Mouse (Mus musculus): Measurements from ENCODE around the gene Gpank1. TPM values are rescaled to one million over a fixed set of nuclear protein-coding genes. Genes with fewer than 3 reads are reported as not detected.
"Not testable (repeated sequence)": the region's sequence is repeated elsewhere in the genome, so short reads cannot be mapped to it uniquely, and the experiment has no call there.

Gene Gpank1
- polyA plus RNA-seq, 1 experiment from 2014 or later, result 13.4 TPM

- not testable (repeated sequence) for H3K9me3 ChIP-seq (ENCODE audit: control insufficient read depth, low read length); H3K4me2 ChIP-seq (ENCODE audit: low read depth, low read length); H3K27ac ChIP-seq (replicated peaks; ENCODE audit: low read depth, low read length); H3K4me3 ChIP-seq (ENCODE audit: low read depth, low read length); ATAC-seq (ENCODE audit: low read depth); H3K9ac ChIP-seq (ENCODE audit: low read depth, low read length); H3K27me3 ChIP-seq (replicated peaks; ENCODE audit: control insufficient read depth, insufficient read depth, low read length); DNase-seq (ENCODE audit: low spot score)
- 85% methylated on average over 9 of the region's 9 CpGs for WGBS
- Histone ChIP-seq H3K4me1 (ENCODE audit: control insufficient read depth, insufficient read depth, low read length) (peaks cover 19% of the 10 kb centered on the region), H3K36me3 (ENCODE audit: control insufficient read depth, insufficient read depth, low read length) (peaks cover 25% of the 10 kb centered on the region)
Measured at GRCm38 (mm10) chr17:35123287-35123686, 2.0 kb downstream of the Gpank1 start.

GRCm38 (mm10) chr17:35124261-35124896 lies 3.1 kb downstream of the Gpank1 start:
- not testable (repeated sequence) for H3K27me3 ChIP-seq (replicated peaks; ENCODE audit: control insufficient read depth, insufficient read depth, low read length); H3K4me2 ChIP-seq (ENCODE audit: low read depth, low read length); H3K9ac ChIP-seq (ENCODE audit: low read depth, low read length); H3K27ac ChIP-seq (replicated peaks; ENCODE audit: low read depth, low read length); H3K9me3 ChIP-seq (ENCODE audit: control insufficient read depth, low read length); DNase-seq (ENCODE audit: low spot score); H3K4me3 ChIP-seq (ENCODE audit: low read depth, low read length); ATAC-seq (ENCODE audit: low read depth)
- 93% methylated on average over 12 of the region's 12 CpGs for WGBS
- peaks cover 25% of the 10 kb centered on the region; the same call in 1 of the 2 replicates for H3K36me3 ChIP-seq (ENCODE audit: control insufficient read depth, insufficient read depth, low read length)
- H3K4me1 ChIP-seq (ENCODE audit: control insufficient read depth, insufficient read depth, low read length), result peaks cover 19% of the 10 kb centered on the region

DNA sequence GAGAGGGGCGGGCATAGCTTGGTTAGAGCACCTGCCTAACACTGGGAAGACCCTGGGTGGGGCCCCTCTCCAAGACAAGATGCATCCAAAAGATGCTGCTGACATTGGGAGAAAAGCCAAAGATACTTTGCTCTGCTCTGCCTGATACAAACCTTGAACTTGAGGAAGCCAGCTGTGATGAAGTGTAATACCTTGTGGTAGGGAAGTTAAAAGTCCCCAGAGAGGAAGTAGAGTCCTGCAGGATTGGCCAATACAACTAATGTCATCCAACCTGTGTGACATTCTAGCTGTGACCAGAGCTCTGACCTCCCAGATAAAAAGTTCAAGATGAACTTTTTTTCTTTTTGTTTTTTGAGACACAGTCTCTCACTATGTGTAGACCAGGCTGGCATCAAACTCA lies 3.8 kb downstream of the Gpank1 start:
- 0 out of 2 replicates have a peak overlapping the region, but pooled peaks have one; percentile 87 for H3K4me2 ChIP-seq (ENCODE audit: low read depth, low read length)
- no peaks in the 10 kb centered on the region for H3K9me3 ChIP-seq (ENCODE audit: control insufficient read depth, low read length)
- H3K4me3 ChIP-seq (ENCODE audit: low read depth, low read length), result no peak overlapping the region
- no peaks in the 10 kb centered on the region for H3K27me3 ChIP-seq (replicated peaks; ENCODE audit: control insufficient read depth, insufficient read depth, low read length)
- H3K4me1 ChIP-seq (ENCODE audit: control insufficient read depth, insufficient read depth, low read length), result peaks cover 15% of the 10 kb centered on the region
- DNase-seq (ENCODE audit: low spot score), result no peak
- H3K27ac ChIP-seq (replicated peaks; ENCODE audit: low read depth, low read length), result no peak overlapping the region
- no peak for ATAC-seq (ENCODE audit: low read depth)
- 85% methylated on average over 1 of the region's 1 CpGs for WGBS
- peaks cover 28% of the 10 kb centered on the region; the same call in 1 of the 2 replicates for H3K36me3 ChIP-seq (ENCODE audit: control insufficient read depth, insufficient read depth, low read length)
- H3K9ac ChIP-seq (ENCODE audit: low read depth, low read length), result peak overlapping the region; percentile 78; the same call in 1 of the 2 replicates

DNA sequence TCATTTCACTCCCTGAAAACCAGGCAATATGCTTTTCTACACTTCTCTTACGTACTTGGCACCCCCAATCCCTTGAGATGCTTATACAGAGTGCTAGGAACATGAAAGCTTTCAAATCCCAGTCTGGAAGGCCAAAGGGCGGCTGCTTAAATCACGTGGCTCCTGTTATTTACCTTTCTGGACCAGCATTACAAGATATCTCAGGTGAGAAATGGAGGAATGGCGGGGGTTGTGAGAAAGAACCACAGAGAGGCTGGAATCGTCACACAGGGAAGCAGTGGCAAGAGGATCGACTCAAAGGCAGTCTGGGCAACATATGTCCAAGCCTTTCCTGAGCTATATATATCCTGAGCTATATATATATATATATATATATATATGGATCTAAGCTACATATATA lies 4.3 kb downstream of the Gpank1 start:
- ATAC-seq (ENCODE audit: low read depth) (no peak), DNase-seq (ENCODE audit: low spot score) (no peak)
- Histone ChIP-seq H3K36me3 (ENCODE audit: control insufficient read depth, insufficient read depth, low read length) (peaks cover 29% of the 10 kb centered on the region; the same call in 1 of the 2 replicates), H3K9me3 (ENCODE audit: control insufficient read depth, low read length) (no peaks in the 10 kb centered on the region), H3K9ac (ENCODE audit: low read depth, low read length) (peak overlapping the region; percentile 78), H3K4me2 (ENCODE audit: low read depth, low read length) (peak overlapping the region; percentile 87), H3K27ac (replicated peaks; ENCODE audit: low read depth, low read length) (peak overlapping the region; percentile 75), H3K27me3 (replicated peaks; ENCODE audit: control insufficient read depth, insufficient read depth, low read length) (no peaks in the 10 kb centered on the region), H3K4me1 (ENCODE audit: control insufficient read depth, insufficient read depth, low read length) (peaks cover 13% of the 10 kb centered on the region), H3K4me3 (ENCODE audit: low read depth, low read length) (peak overlapping the region; percentile 76)
- WGBS, result 26% methylated on average over 6 of the region's 6 CpGs

DNA sequence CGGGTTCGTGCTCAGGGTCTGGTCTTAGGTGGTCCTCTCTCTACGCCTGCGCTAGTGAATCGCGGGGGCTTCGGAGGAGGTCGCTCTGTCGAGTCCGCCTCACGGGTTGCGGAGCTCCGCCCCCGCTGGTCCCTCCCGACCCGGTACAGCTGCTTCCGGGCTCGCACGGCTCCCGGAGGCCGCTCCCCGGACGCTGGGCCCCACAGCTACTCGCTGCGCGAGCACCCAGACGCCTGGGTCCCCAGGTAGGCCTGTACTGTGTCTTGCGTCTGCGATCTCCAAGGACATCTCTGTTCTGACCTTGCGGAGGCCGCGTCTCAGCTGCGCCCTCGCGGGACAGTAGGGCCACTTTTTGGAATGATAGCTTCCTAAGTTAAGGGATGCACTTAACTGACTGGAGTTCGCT lies 5.0 kb downstream of the Gpank1 start, which contains the start of gene D17H6S53E:
Gene D17H6S53E, plus strand, starts transcription at position 168 of the 406 bp plus-strand sequence.
- ATAC-seq (ENCODE audit: low read depth), result peak; percentile 67
- WGBS, result 0% methylated on average over 22 of the region's 36 CpGs
- H3K4me2 ChIP-seq (ENCODE audit: low read depth, low read length), result peak within 1 kb of the TSS; percentile 87

DNA sequence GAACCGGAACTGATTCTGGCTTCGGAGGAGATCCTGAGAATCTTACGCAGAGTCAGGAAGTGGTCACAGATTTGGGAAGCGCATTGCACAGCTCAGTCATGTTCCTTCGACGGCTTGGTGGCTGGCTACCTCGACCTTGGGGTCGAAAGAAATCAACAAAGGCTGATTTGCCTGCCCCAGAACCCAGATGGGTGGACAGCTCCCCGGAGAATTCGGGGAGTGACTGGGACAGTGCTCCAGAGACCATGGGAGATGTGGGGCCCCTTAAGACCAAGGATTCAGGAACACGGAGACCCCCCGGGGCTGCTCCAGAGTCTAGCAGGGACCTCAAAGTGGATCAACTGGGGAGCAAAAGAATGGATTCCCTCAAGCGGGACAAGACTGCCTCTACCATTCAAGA lies 5.8 kb downstream of the Gpank1 start:
- Histone ChIP-seq H3K4me1 (ENCODE audit: control insufficient read depth, insufficient read depth, low read length) (peaks cover 13% of the 10 kb centered on the region), H3K9ac (ENCODE audit: low read depth, low read length) (peak overlapping the region; percentile 78), H3K4me3 (ENCODE audit: low read depth, low read length) (peak overlapping the region; percentile 76), H3K36me3 (ENCODE audit: control insufficient read depth, insufficient read depth, low read length) (peaks cover 29% of the 10 kb centered on the region; the same call in 1 of the 2 replicates), H3K27ac (replicated peaks; ENCODE audit: low read depth, low read length) (peak overlapping the region; percentile 75), H3K27me3 (replicated peaks; ENCODE audit: control insufficient read depth, insufficient read depth, low read length) (no peaks in the 10 kb centered on the region), H3K4me2 (ENCODE audit: low read depth, low read length) (peak overlapping the region; percentile 87), H3K9me3 (ENCODE audit: control insufficient read depth, low read length) (no peaks in the 10 kb centered on the region)
- ATAC-seq (ENCODE audit: low read depth) (no peak), DNase-seq (ENCODE audit: low spot score) (no peak)
- 68% methylated on average over 13 of the region's 13 CpGs for WGBS

More for the DNA sequence above, 5.0 kb downstream of the Gpank1 start, which contains the start of gene D17H6S53E:
- DNase-seq (ENCODE audit: low spot score), result peak; percentile 90
- Histone ChIP-seq H3K4me3 (ENCODE audit: low read depth, low read length) (peak within 1 kb of the TSS; percentile 76), H3K9me3 (ENCODE audit: control insufficient read depth, low read length) (no peaks in the 10 kb centered on the region), H3K36me3 (ENCODE audit: control insufficient read depth, insufficient read depth, low read length) (peaks cover 29% of the 10 kb centered on the region; the same call in 1 of the 2 replicates), H3K27ac (replicated peaks; ENCODE audit: low read depth, low read length) (peak within 1 kb of the TSS; percentile 75), H3K27me3 (replicated peaks; ENCODE audit: control insufficient read depth, insufficient read depth, low read length) (no peaks in the 10 kb centered on the region), H3K4me1 (ENCODE audit: control insufficient read depth, insufficient read depth, low read length) (peaks cover 13% of the 10 kb centered on the region), H3K9ac (ENCODE audit: low read depth, low read length) (peak within 1 kb of the TSS; percentile 78)

GRCm38 (mm10) chr17:35128996-35129395 lies 7.7 kb downstream of the Gpank1 start:
- ATAC-seq (ENCODE audit: low read depth) (no peak), DNase-seq (ENCODE audit: low spot score) (no peak)
- H3K9me3 ChIP-seq (ENCODE audit: control insufficient read depth, low read length), result no peaks in the 10 kb centered on the region
- peaks cover 13% of the 10 kb centered on the region for H3K4me1 ChIP-seq (ENCODE audit: control insufficient read depth, insufficient read depth, low read length)
- no peak overlapping the region for H3K27ac ChIP-seq (replicated peaks; ENCODE audit: low read depth, low read length)
- no peaks in the 10 kb centered on the region for H3K27me3 ChIP-seq (replicated peaks; ENCODE audit: control insufficient read depth, insufficient read depth, low read length)
- no peak overlapping the region for H3K4me3 ChIP-seq (ENCODE audit: low read depth, low read length)
- 76% methylated on average over 11 of the region's 11 CpGs for WGBS
- no peak overlapping the region for H3K4me2 ChIP-seq (ENCODE audit: low read depth, low read length)
- H3K9ac ChIP-seq (ENCODE audit: low read depth, low read length), result no peak overlapping the region
- H3K36me3 ChIP-seq (ENCODE audit: control insufficient read depth, insufficient read depth, low read length), result peaks cover 24% of the 10 kb centered on the region; the same call in 1 of the 2 replicates

- H3K9me3 ChIP-seq (ENCODE audit: control insufficient read depth, low read length), result no peaks in the 10 kb centered on the region
- H3K4me1 ChIP-seq (ENCODE audit: control insufficient read depth, insufficient read depth, low read length), result peaks cover 7% of the 10 kb centered on the region
- no peak overlapping the region for H3K4me2 ChIP-seq (ENCODE audit: low read depth, low read length)
- no peak overlapping the region for H3K9ac ChIP-seq (ENCODE audit: low read depth, low read length)
- no peaks in the 10 kb centered on the region for H3K27me3 ChIP-seq (replicated peaks; ENCODE audit: control insufficient read depth, insufficient read depth, low read length)
- H3K36me3 ChIP-seq (ENCODE audit: control insufficient read depth, insufficient read depth, low read length), result 0 out of 2 replicates have a peak, but pooled peaks cover 22% of the 10 kb centered on the region
- ATAC-seq (ENCODE audit: low read depth), result no peak
- WGBS, result 90% methylated on average over 8 of the region's 8 CpGs
- no peak for DNase-seq (ENCODE audit: low spot score)
- no peak overlapping the region for H3K4me3 ChIP-seq (ENCODE audit: low read depth, low read length)
- no peak overlapping the region for H3K27ac ChIP-seq (replicated peaks; ENCODE audit: low read depth, low read length)
Measured at GRCm38 (mm10) chr17:35131038-35131437, 9.8 kb downstream of the Gpank1 start.

All from embryonic facial prominence, embryonic 14.5 days (tissue).